Mouse (Mus musculus): ENCODE measurements around the gene Rgs7. TPM values are rescaled to one million over a fixed set of nuclear protein-coding genes. Genes with fewer than 3 reads are reported as not detected.

Rgs7 gene
- polyA plus RNA-seq, 1 experiment from 2014 or later, result not detected

DNA sequence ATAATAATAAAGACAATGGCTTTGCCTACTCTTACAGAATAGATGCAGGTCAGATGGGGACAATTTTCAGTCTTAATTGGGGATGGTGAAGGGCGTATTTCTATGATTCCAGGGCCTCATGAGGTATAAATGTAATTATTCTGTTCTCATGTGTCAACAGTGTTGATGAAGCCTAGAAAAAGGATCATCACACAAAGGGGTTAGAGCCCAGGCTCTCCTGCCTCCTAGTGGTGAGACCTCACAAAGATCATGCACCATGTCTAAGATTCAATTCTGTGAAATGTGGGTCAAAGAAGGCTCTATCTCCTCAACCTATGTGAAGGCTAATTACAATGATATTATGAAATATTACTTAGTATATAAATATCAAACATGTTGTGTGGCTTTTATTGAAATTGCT is 146.1 kb downstream of the Rgs7 start:
- Histone ChIP-seq H3K9ac (ENCODE audit: low read depth, low read length) (no peak overlapping the region), H3K9me3 (replicated peaks; ENCODE audit: control insufficient read depth, low read length) (no peaks in the 10 kb centered on the region), H3K4me3 (ENCODE audit: low read depth, low read length) (no peak overlapping the region), H3K27me3 (ENCODE audit: control insufficient read depth, insufficient read depth, low read depth, low read length) (no peaks in the 10 kb centered on the region), H3K4me1 (ENCODE audit: control insufficient read depth, low read depth, low read length) (no peaks in the 10 kb centered on the region), H3K4me2 (ENCODE audit: low read depth, low read length) (no peak overlapping the region), H3K27ac (ENCODE audit: low read length) (no peak overlapping the region), H3K36me3 (ENCODE audit: control insufficient read depth, insufficient read depth) (no peaks in the 10 kb centered on the region)
- no peak for ATAC-seq (ENCODE audit: low read depth)
- 42% methylated on average over 1 of the region's 1 CpGs for WGBS (ENCODE audit: insufficient replicate concordance)

DNA sequence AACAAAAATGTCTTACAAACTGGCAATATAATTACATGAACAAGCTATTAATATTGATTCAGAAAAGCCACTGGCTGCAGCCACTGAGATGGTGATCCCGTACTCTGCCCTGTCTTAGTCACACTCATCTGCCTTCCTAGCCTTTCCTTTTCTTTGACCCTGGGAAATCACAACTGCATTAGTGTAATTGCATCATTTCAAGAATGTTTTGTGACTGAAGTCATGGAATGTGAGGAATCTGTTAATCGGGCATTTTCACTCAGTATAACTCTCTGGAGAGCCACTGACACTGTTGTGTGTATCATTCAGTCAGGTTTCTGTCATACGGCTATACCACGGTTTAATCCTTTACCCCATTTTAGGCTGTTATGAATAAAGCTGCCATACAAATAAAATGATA is 156.1 kb downstream of the Rgs7 start:
- Histone ChIP-seq H3K27ac (ENCODE audit: low read length) (no peak overlapping the region), H3K27me3 (ENCODE audit: control insufficient read depth, insufficient read depth, low read depth, low read length) (no peaks in the 10 kb centered on the region), H3K36me3 (ENCODE audit: control insufficient read depth, insufficient read depth) (no peaks in the 10 kb centered on the region), H3K9me3 (replicated peaks; ENCODE audit: control insufficient read depth, low read length) (no peaks in the 10 kb centered on the region), H3K4me3 (ENCODE audit: low read depth, low read length) (no peak overlapping the region), H3K4me2 (ENCODE audit: low read depth, low read length) (no peak overlapping the region), H3K4me1 (ENCODE audit: control insufficient read depth, low read depth, low read length) (no peaks in the 10 kb centered on the region), H3K9ac (ENCODE audit: low read depth, low read length) (no peak overlapping the region)
- WGBS (ENCODE audit: insufficient replicate concordance), result 66% methylated on average over 4 of the region's 4 CpGs
- ATAC-seq (ENCODE audit: low read depth), result no peak

- Histone ChIP-seq H3K36me3 (ENCODE audit: control insufficient read depth, insufficient read depth) (no peaks in the 10 kb centered on the region), H3K4me3 (ENCODE audit: low read depth, low read length) (no peak overlapping the region), H3K9me3 (replicated peaks; ENCODE audit: control insufficient read depth, low read length) (no peaks in the 10 kb centered on the region), H3K4me1 (ENCODE audit: control insufficient read depth, low read depth, low read length) (no peaks in the 10 kb centered on the region), H3K4me2 (ENCODE audit: low read depth, low read length) (no peak overlapping the region), H3K27ac (ENCODE audit: low read length) (no peak overlapping the region), H3K27me3 (ENCODE audit: control insufficient read depth, insufficient read depth, low read depth, low read length) (no peaks in the 10 kb centered on the region), H3K9ac (ENCODE audit: low read depth, low read length) (no peak overlapping the region)
- ATAC-seq (ENCODE audit: low read depth), result no peak
- 62% methylated on average over 9 of the region's 9 CpGs for WGBS (ENCODE audit: insufficient replicate concordance)
Observed at GRCm38 (mm10) chr1:175333041-175333854, 159.1 kb downstream of the Rgs7 start.

GRCm38 (mm10) chr1:175329934-175330471 is 162.3 kb downstream of the Rgs7 start:
- 53% methylated on average over 3 of the region's 3 CpGs for WGBS (ENCODE audit: insufficient replicate concordance)
- H3K4me1 ChIP-seq (ENCODE audit: control insufficient read depth, low read depth, low read length), result no peaks in the 10 kb centered on the region
- H3K9ac ChIP-seq (ENCODE audit: low read depth, low read length), result no peak overlapping the region

DNA sequence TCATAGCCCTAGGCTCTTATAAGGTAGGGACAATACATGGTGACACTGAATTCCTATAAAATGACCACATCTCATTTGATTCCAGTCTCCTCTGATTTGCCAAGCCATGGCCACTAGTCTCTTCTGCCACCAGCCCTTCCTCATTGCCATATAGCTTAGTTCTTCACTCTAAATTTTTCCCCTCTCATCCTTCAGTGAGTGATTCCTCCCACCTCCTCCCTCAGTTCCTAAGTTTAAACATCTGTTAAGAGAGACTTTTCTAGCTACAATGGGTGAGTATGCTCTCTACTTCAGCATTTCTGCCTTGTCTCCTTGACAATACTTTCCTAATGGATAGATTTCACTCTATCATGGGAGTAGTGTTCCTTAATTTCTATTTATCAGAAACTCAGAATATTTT is 169.5 kb downstream of the Rgs7 start:
- Histone ChIP-seq H3K4me2 (ENCODE audit: low read depth, low read length) (no peak overlapping the region), H3K4me1 (ENCODE audit: control insufficient read depth, low read depth, low read length) (no peaks in the 10 kb centered on the region), H3K4me3 (ENCODE audit: low read depth, low read length) (no peak overlapping the region), H3K27me3 (ENCODE audit: control insufficient read depth, insufficient read depth, low read depth, low read length) (no peaks in the 10 kb centered on the region), H3K27ac (ENCODE audit: low read length) (no peak overlapping the region), H3K9me3 (replicated peaks; ENCODE audit: control insufficient read depth, low read length) (no peaks in the 10 kb centered on the region), H3K9ac (ENCODE audit: low read depth, low read length) (no peak overlapping the region), H3K36me3 (ENCODE audit: control insufficient read depth, insufficient read depth) (no peaks in the 10 kb centered on the region)
- ATAC-seq (ENCODE audit: low read depth), result no peak

More at GRCm38 (mm10) chr1:175329934-175330471, 162.3 kb downstream of the Rgs7 start:
- Histone ChIP-seq H3K4me3 (ENCODE audit: low read depth, low read length) (no peak overlapping the region), H3K4me2 (ENCODE audit: low read depth, low read length) (no peak overlapping the region), H3K9me3 (replicated peaks; ENCODE audit: control insufficient read depth, low read length) (no peaks in the 10 kb centered on the region), H3K36me3 (ENCODE audit: control insufficient read depth, insufficient read depth) (no peaks in the 10 kb centered on the region), H3K27me3 (ENCODE audit: control insufficient read depth, insufficient read depth, low read depth, low read length) (no peaks in the 10 kb centered on the region), H3K27ac (ENCODE audit: low read length) (no peak overlapping the region)
- no peak for ATAC-seq (ENCODE audit: low read depth)

GRCm38 (mm10) chr1:175319205-175319604 is 173.1 kb downstream of the Rgs7 start:
- WGBS (ENCODE audit: insufficient replicate concordance), result 62% methylated on average over 9 of the region's 9 CpGs
- Histone ChIP-seq H3K27me3 (ENCODE audit: control insufficient read depth, insufficient read depth, low read depth, low read length) (no peaks in the 10 kb centered on the region), H3K9ac (ENCODE audit: low read depth, low read length) (no peak overlapping the region), H3K27ac (ENCODE audit: low read length) (no peak overlapping the region), H3K9me3 (replicated peaks; ENCODE audit: control insufficient read depth, low read length) (no peaks in the 10 kb centered on the region), H3K4me2 (ENCODE audit: low read depth, low read length) (no peak overlapping the region), H3K4me1 (ENCODE audit: control insufficient read depth, low read depth, low read length) (no peaks in the 10 kb centered on the region), H3K4me3 (ENCODE audit: low read depth, low read length) (no peak overlapping the region), H3K36me3 (ENCODE audit: control insufficient read depth, insufficient read depth) (no peaks in the 10 kb centered on the region)
- ATAC-seq (ENCODE audit: low read depth), result no peak

DNA sequence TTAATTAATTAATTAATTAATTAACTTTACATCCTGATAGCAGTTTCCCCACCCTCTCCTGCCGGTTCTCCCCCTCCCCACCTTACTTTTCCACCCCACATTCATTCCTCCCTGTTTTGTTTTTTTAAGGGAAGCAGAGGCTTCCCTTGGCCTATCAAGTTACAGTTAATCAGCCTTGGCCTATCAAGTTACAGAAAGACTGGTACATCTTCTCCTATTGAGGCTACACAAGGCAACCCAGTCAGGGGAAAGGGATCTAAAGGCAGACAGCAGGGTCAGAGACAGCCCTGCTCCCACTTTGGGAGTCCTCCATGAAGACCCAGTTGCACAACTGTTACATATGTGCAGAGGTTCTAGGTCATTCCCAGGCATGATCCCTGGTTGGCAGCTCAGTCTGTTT is 175.0 kb downstream of the Rgs7 start:
- Histone ChIP-seq H3K4me1 (ENCODE audit: control insufficient read depth, low read depth, low read length) (no peaks in the 10 kb centered on the region), H3K9me3 (replicated peaks; ENCODE audit: control insufficient read depth, low read length) (no peaks in the 10 kb centered on the region), H3K9ac (ENCODE audit: low read depth, low read length) (no peak overlapping the region), H3K27ac (ENCODE audit: low read length) (no peak overlapping the region), H3K36me3 (ENCODE audit: control insufficient read depth, insufficient read depth) (no peaks in the 10 kb centered on the region), H3K4me2 (ENCODE audit: low read depth, low read length) (no peak overlapping the region), H3K4me3 (ENCODE audit: low read depth, low read length) (no peak overlapping the region), H3K27me3 (ENCODE audit: control insufficient read depth, insufficient read depth, low read depth, low read length) (no peaks in the 10 kb centered on the region)
- 34% methylated on average over 1 of the region's 1 CpGs for WGBS (ENCODE audit: insufficient replicate concordance)
- ATAC-seq (ENCODE audit: low read depth), result no peak

- H3K9me3 ChIP-seq (replicated peaks; ENCODE audit: control insufficient read depth, low read length), result no peaks in the 10 kb centered on the region
- no peak overlapping the region for H3K27ac ChIP-seq (ENCODE audit: low read length)
- no peak for ATAC-seq (ENCODE audit: low read depth)
- no peaks in the 10 kb centered on the region for H3K4me1 ChIP-seq (ENCODE audit: control insufficient read depth, low read depth, low read length)
- H3K27me3 ChIP-seq (ENCODE audit: control insufficient read depth, insufficient read depth, low read depth, low read length), result no peaks in the 10 kb centered on the region
- H3K36me3 ChIP-seq (ENCODE audit: control insufficient read depth, insufficient read depth), result no peaks in the 10 kb centered on the region
- no peak overlapping the region for H3K9ac ChIP-seq (ENCODE audit: low read depth, low read length)
- no peak overlapping the region for H3K4me3 ChIP-seq (ENCODE audit: low read depth, low read length)
- H3K4me2 ChIP-seq (ENCODE audit: low read depth, low read length), result no peak overlapping the region
- 47% methylated on average over 3 of the region's 3 CpGs for WGBS (ENCODE audit: insufficient replicate concordance)
Observed at GRCm38 (mm10) chr1:175307604-175308003, 184.7 kb downstream of the Rgs7 start.

DNA sequence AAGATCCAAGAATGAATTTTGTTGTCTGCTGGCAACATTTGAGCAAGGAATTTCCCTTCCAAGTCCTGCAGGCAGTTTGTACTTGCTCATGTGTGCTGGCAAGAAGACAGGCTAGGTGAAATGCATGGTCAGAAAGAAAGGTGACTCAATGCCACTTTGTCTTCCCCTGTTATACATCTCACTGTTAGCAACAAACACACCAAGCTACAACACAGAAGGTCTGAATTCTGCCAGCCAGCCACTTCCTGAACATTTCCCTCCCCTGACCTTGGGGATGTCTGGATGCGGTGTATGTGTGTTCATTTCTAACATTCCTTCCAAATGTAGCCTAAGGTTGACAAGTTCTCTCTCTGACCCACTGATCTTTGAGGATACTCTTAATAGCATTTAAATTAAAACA is 191.4 kb downstream of the Rgs7 start:
- H3K9me3 ChIP-seq (replicated peaks; ENCODE audit: control insufficient read depth, low read length), result no peaks in the 10 kb centered on the region
- no peak overlapping the region for H3K27ac ChIP-seq (ENCODE audit: low read length)
- no peak for ATAC-seq (ENCODE audit: low read depth)
- H3K36me3 ChIP-seq (ENCODE audit: control insufficient read depth, insufficient read depth), result no peaks in the 10 kb centered on the region
- H3K4me1 ChIP-seq (ENCODE audit: control insufficient read depth, low read depth, low read length), result no peaks in the 10 kb centered on the region
- 63% methylated on average over 1 of the region's 1 CpGs for WGBS (ENCODE audit: insufficient replicate concordance)
- H3K27me3 ChIP-seq (ENCODE audit: control insufficient read depth, insufficient read depth, low read depth, low read length), result no peaks in the 10 kb centered on the region
- no peak overlapping the region for H3K4me2 ChIP-seq (ENCODE audit: low read depth, low read length)
- H3K4me3 ChIP-seq (ENCODE audit: low read depth, low read length), result no peak overlapping the region
- no peak overlapping the region for H3K9ac ChIP-seq (ENCODE audit: low read depth, low read length)
